Mouse (Mus musculus) embryo, embryonic 10 days (tissue): Measurements from ENCODE around the gene Zfp706.
"Not testable (repeated sequence)": the region's sequence is repeated elsewhere in the genome, so short reads cannot be mapped to it uniquely, and the experiment has no call there.

Experiments
- DNase-seq: peaks from one replicate; pipeline ENCODE4 v3.0.0-alpha.2; 2015; ENCODE audit warnings: low spot score

Zfp706 gene

DNA sequence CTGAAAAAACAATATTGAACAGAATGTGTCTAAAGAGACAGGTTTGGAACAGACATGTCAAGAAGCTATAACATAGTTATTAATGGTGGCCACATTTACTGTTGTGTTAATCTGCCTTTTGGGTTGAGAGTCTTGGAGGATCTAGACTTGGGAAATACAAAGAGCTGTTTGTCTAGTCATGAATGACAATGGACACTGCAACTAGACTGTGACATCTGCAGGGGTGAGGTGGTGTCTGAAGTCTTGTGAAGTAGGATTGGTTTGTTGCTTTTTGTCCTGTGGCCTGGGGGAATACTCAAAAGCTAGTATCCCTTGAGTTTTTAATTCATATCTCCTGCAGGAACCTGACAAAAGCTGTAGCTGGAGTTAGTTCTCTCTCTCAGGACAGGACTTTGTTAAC, 973 bp upstream of the Zfp706 start:
- DNase-seq = no peak

- DNase-seq = no peak
Observed at GRCm38 (mm10) chr15:37007959-37008419, 416 bp upstream of the Zfp706 start.

GRCm38 (mm10) chr15:37006475-37007164, 953 bp downstream of the Zfp706 start:
- DNase-seq = peak; percentile 31

GRCm38 (mm10) chr15:37005793-37006474, 1.6 kb downstream of the Zfp706 start:
- no peak for DNase-seq

GRCm38 (mm10) chr15:37004858-37005257, 2.7 kb downstream of the Zfp706 start:
- DNase-seq = no peak

GRCm38 (mm10) chr15:37002276-37002675, 5.3 kb downstream of the Zfp706 start:
- no peak for DNase-seq

GRCm38 (mm10) chr15:36999602-37000001, 8.0 kb downstream of the Zfp706 start:
- DNase-seq = not testable (repeated sequence)

GRCm38 (mm10) chr15:36995166-36995565, 12.4 kb downstream of the Zfp706 start:
- peak; percentile 2 for DNase-seq

DNA sequence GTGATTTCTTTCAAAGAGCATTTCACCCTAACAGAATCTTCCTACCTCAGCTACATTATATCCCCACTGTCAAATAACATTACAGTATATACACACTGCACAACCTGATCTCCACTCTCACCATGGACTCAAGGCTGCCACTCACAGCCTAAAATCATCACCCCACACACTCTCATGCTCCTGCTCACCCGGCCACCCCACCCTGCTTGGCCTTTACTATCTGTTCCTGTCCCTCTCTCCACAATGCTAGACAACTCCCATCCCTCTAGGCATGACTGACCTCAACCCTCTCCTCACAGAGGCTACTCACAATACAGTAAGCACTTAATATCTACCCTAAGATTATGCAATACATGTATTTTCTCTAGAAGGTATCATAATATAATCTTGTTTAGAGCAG, 12.9 kb downstream of the Zfp706 start:
- no peak for DNase-seq

- DNase-seq = peak; percentile 17
Observed at GRCm38 (mm10) chr15:36993435-36994178, 14.0 kb downstream of the Zfp706 start.

DNA sequence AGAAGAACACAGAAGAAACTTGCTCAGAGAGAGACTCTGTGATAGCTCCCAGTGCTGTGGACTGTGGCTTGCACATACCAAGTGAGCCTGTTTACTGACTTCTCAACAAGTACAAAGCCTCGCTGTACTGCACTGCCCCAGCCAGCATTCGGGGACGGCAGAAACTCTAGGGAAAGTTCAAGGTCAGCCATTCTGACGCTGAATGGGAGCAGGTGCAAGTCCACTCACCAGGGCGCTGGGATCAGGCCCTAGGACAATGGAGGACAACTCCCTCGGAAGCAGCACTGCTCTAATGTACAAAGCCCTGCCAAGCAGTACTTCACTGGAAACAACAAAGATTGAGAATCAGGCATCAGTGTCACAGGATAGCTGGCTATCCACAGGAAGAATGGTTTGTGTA, 16.2 kb downstream of the Zfp706 start:
- DNase-seq = peak; percentile 5

GRCm38 (mm10) chr15:36989922-36990321, 17.7 kb downstream of the Zfp706 start:
- DNase-seq = no peak

GRCm38 (mm10) chr15:36988718-36989115, 18.9 kb downstream of the Zfp706 start:
- DNase-seq = no peak

GRCm38 (mm10) chr15:36987976-36988717, 19.4 kb downstream of the Zfp706 start:
- no peak for DNase-seq

GRCm38 (mm10) chr15:36987211-36987877, 20.2 kb downstream of the Zfp706 start:
- no peak for DNase-seq

- no peak for DNase-seq
Observed at GRCm38 (mm10) chr15:36985567-36985925, 22.0 kb downstream of the Zfp706 start.

DNA sequence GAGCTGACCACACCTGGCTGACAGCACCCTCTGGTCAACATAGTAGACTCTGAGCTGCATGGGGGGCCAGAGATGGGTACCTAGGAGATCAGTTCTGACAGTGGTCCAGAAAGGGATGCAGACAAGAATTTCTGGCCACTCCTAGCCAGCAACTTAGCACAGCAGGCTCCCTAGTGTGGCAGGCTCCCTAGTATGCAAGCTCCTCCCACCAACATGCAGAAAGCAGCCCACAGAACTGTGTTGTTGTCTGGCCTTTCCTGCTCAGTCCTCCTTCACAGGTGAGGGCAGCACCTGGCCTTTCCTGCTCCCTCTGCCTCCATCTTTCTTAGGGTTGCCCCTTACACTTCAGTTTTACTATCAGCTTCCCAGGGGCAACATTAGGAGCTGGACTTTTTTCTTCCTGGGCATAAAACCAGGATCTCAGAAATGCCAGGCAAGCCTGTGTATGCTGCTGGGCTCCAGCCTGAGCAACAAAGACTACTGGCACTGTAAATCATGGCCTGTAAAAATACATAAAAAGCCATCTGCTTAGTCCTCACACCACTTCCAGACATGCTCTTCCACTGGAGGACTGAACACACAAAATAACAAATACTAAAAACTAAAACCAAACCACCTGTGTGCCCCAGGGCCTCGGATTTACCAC, 22.5 kb downstream of the Zfp706 start:
- DNase-seq = no peak

DNA sequence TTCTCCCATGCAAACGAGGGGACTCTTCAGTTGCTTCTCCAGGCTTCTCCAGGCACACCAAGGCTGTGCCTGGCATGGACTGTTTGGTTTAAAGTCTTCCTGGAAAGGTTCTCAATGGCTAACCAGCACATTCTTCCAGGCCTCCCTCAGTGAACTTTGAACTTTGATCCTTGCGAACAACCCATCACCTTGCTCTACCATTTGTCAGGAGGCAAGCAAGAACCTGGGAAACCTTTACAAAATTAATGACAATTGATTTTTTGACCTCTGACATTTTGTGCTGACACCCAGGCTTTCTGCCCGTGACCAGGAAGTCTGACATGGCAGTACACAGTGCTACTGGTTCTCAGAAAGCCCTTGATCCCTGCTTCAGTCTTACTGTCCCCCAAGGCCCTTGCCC, 24.1 kb downstream of the Zfp706 start:
- DNase-seq = no peak

DNA sequence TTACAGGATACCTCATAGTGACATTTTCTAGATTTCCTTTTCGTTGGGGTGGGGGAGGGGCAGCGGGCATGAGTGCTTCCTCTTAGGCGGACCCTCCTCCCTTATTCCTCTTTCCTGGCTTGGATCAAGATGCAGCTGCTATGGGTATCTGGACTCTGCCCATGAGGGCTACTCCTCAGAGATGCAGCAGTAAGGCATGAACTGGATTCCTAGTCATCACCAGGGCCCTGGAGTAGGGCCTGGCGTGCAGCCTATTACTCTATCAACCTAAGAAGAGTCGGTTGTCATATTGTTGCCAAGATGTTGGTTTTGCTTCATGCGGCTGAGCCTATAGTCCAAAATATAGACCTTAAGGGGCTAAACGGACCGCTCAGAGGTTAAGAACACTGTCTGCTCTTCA, 27.3 kb downstream of the Zfp706 start:
- no peak for DNase-seq

GRCm38 (mm10) chr15:36979488-36980201, 27.9 kb downstream of the Zfp706 start:
- peak; percentile 89 for DNase-seq

DNA sequence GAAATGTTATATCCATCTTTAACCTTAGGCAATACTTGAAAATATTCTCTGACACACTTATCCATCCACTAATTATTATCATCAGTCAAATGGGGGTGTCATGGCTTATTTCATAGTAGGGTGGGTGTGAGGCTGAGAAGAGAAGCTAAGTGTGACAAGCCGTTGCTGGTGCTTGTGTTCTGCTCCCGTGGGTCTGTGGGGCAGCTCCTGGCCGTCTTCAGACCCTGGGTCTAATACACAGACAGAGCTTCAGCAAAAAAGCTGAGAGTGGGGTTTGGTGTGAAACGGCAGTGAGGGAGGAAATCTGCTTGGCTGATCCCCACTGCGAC, 28.4 kb downstream of the Zfp706 start:
- DNase-seq = no peak
